In genomic region chr5:125477533-125477932, GRCm38 (mm10) we compare ENCODE assay signal across 10 mouse cellular contexts. TPM values are rescaled to one million over a fixed set of nuclear protein-coding genes. Genes with fewer than 3 reads are reported as not detected.
A peak's percentile ranks its signal among the peaks of the same experiment; 100 is the strongest.
DNase-seq lines count a peak whose midpoint lies in the region; ATAC-seq and TF ChIP-seq lines count a peak whose summit lies in the region.
"Had no signal": no experiment of that assay in that cellular context is flagged by ENCODE, and none has a peak within 500 bp of the region (broad histone marks: within the 10 kb centered on the region; RNA-seq: fewer than 3 reads in every experiment).

No protein-coding gene starts in this region.

- intact Hi-C loops in left cerebral cortex, adult 2 months (cut with DNase I), result no loop called here
- intact Hi-C loops in left cerebral cortex, postnatal 25 days (cut with DNase I), result no loop called here

- H3K4me1 ChIP-seq in forebrain, embryonic 10.5 days, result peaks cover 42% of the 10 kb centered on the region
- H3K4me1 ChIP-seq in limb, embryonic 12.5 days (replicated peaks), result peaks cover 21% of the 10 kb centered on the region
- H3K4me1 ChIP-seq in neural tube, embryonic 15.5 days, result peaks cover 51% of the 10 kb centered on the region

- H3K36me3 ChIP-seq in forebrain, embryonic 10.5 days (replicated peaks), result peaks cover 43% of the 10 kb centered on the region
- peaks cover 8% of the 10 kb centered on the region for H3K36me3 ChIP-seq in limb, embryonic 12.5 days
- peaks cover 7% of the 10 kb centered on the region for H3K36me3 ChIP-seq in neural tube, embryonic 15.5 days

- peak overlapping the region; percentile 90 for H3K4me2 ChIP-seq in limb, embryonic 12.5 days
- H3K4me2 ChIP-seq in neural tube, embryonic 15.5 days, result peak overlapping the region; percentile 89

- DNase-seq in left cerebral cortex, adult 2 months (ENCODE audit: extremely low spot score in 1 of 2, low spot score in 2 of 2), result no peak
- no peak for DNase-seq in left cerebral cortex, postnatal 25 days (ENCODE audit: low spot score in 2 of 2)
- no peak for DNase-seq in forebrain, embryonic 10.5 days (ENCODE audit: extremely low spot score, low spot score)
- no peak for DNase-seq in cerebellum, adult 11-12 months

- H3K27me3 ChIP-seq in forebrain, embryonic 10.5 days (ENCODE audit: poor library complexity, severe bottlenecking), result no peaks in the 10 kb centered on the region
- no peaks in the 10 kb centered on the region for H3K27me3 ChIP-seq in limb, embryonic 12.5 days
- no peaks in the 10 kb centered on the region for H3K27me3 ChIP-seq in neural tube, embryonic 15.5 days (replicated peaks)

- no peak for ATAC-seq in limb, embryonic 12.5 days (ENCODE audit: insufficient number of reproducible peaks, insufficient read depth, low FRiP score, low TSS enrichment, low read depth)
- no peak for ATAC-seq in neural tube, embryonic 15.5 days (ENCODE audit: low FRiP score)
- no peak for ATAC-seq in cerebellum, adult (ENCODE audit: insufficient number of reproducible peaks, low FRiP score, low TSS enrichment)
- no peak for ATAC-seq in activated CD4-positive, CD25-positive, alpha-beta regulatory T cell, adult 4 months

- H3K4me3 ChIP-seq in left cerebral cortex, adult 2 months, result peak overlapping the region; percentile 77
- H3K4me3 ChIP-seq in forebrain, embryonic 10.5 days, result peak overlapping the region; percentile 78
- peak overlapping the region; percentile 82; the same call in 1 of the 2 replicates for H3K4me3 ChIP-seq in limb, embryonic 12.5 days (replicated peaks)
- peak overlapping the region; percentile 95 for H3K4me3 ChIP-seq in neural tube, embryonic 15.5 days (replicated peaks)

- H3K9me3 ChIP-seq in forebrain, embryonic 10.5 days, result no peaks in the 10 kb centered on the region
- no peaks in the 10 kb centered on the region for H3K9me3 ChIP-seq in limb, embryonic 12.5 days
- H3K9me3 ChIP-seq in neural tube, embryonic 15.5 days (replicated peaks), result no peaks in the 10 kb centered on the region

- H3K9ac ChIP-seq in limb, embryonic 12.5 days (replicated peaks), result no peak overlapping the region
- peak overlapping the region; percentile 91; the same call in 1 of the 2 replicates for H3K9ac ChIP-seq in neural tube, embryonic 15.5 days (replicated peaks)

- no peak for TF ChIP-seq CTCF in left cerebral cortex, adult 2 months (IDR thresholded peaks at IDR 0.05)

- peak overlapping the region; percentile 2; the same call in 1 of the 2 replicates for H3K27ac ChIP-seq in left cerebral cortex, adult 2 months
- H3K27ac ChIP-seq in forebrain, embryonic 10.5 days, result peak overlapping the region; percentile 20; the same call in 1 of the 2 replicates
- no peak overlapping the region for H3K27ac ChIP-seq in limb, embryonic 12.5 days
- no peak overlapping the region for H3K27ac ChIP-seq in neural tube, embryonic 15.5 days (replicated peaks)

- 65% methylated on average over 7 of the region's 7 CpGs for WGBS in forebrain, embryonic 10.5 days
- WGBS in limb, embryonic 12.5 days, result 24% methylated on average over 7 of the region's 7 CpGs
- 64% methylated on average over 7 of the region's 7 CpGs for WGBS in neural tube, embryonic 15.5 days

RNA-seq across cellular contexts. Expression of gene Aacs, which starts 1.9 kb away (rescaled TPM):
- 10 to 100 TPM; 43.7 to 48.0 TPM for total RNA-seq in left cerebral cortex, adult 2 months (2021)
- total RNA-seq in left cerebral cortex, postnatal 25 days (2021), result 10 to 100 TPM; 43.0 to 52.1 TPM
- 58.5 and 58.6 TPM in 2 replicates for polyA plus RNA-seq in forebrain, embryonic 10.5 days (2016; fragmentation: Nextera tagmentation; extraction: Ambion mirVana)
- 35.7 and 40.1 TPM in 2 replicates for polyA plus RNA-seq in limb, embryonic 12.5 days (2016; fragmentation: Nextera tagmentation; extraction: Ambion mirVana)
- 92.1 and 103 TPM in 2 replicates for polyA plus RNA-seq in neural tube, embryonic 15.5 days (2015; fragmentation: Nextera tagmentation; extraction: Ambion mirVana)
- 10 to 100 TPM; 18.0 to 36.4 TPM for polyA plus RNA-seq in activated CD4-positive, CD25-positive, alpha-beta regulatory T cell, adult 4 months (2017; shearing (Covaris generic))

RNA-seq across cellular contexts. Expression of gene Bri3bp, which starts 36.2 kb away (rescaled TPM):
- 10 to 100 TPM; 95.2 to 95.6 TPM for total RNA-seq in left cerebral cortex, adult 2 months (2021)
- 10 to 100 TPM; 92.5 to 95.3 TPM for total RNA-seq in left cerebral cortex, postnatal 25 days (2021)
- 56.5 and 57.6 TPM in 2 replicates for polyA plus RNA-seq in forebrain, embryonic 10.5 days (2016; fragmentation: Nextera tagmentation; extraction: Ambion mirVana)
- polyA plus RNA-seq in limb, embryonic 12.5 days (2016; fragmentation: Nextera tagmentation; extraction: Ambion mirVana), result 40.3 and 40.7 TPM in 2 replicates
- 37.3 and 40.6 TPM in 2 replicates for polyA plus RNA-seq in neural tube, embryonic 15.5 days (2015; fragmentation: Nextera tagmentation; extraction: Ambion mirVana)
- 10 to 100 TPM; 13.7 to 14.3 TPM for polyA plus RNA-seq in activated CD4-positive, CD25-positive, alpha-beta regulatory T cell, adult 4 months (2017; shearing (Covaris generic))

RNA-seq across cellular contexts. Expression of gene Dhx37, which starts 43.6 kb away (rescaled TPM):
- 10 to 100 TPM; 12.2 to 12.7 TPM for total RNA-seq in left cerebral cortex, adult 2 months (2021)
- total RNA-seq in left cerebral cortex, postnatal 25 days (2021), result 10 to 100 TPM; 11.4 to 15.2 TPM
- polyA plus RNA-seq in forebrain, embryonic 10.5 days (2016; fragmentation: Nextera tagmentation; extraction: Ambion mirVana), result 21.4 and 22.2 TPM in 2 replicates
- polyA plus RNA-seq in limb, embryonic 12.5 days (2016; fragmentation: Nextera tagmentation; extraction: Ambion mirVana), result 16.1 and 16.5 TPM in 2 replicates
- polyA plus RNA-seq in neural tube, embryonic 15.5 days (2015; fragmentation: Nextera tagmentation; extraction: Ambion mirVana), result 9.9 and 10.9 TPM in 2 replicates
- 10 to 100 TPM in 1 of 2 experiments, 1 to 10 TPM in 1; 6.1 to 13.8 TPM for polyA plus RNA-seq in activated CD4-positive, CD25-positive, alpha-beta regulatory T cell, adult 4 months (2017; shearing (Covaris generic))

RNA-seq across cellular contexts. Expression of gene Tmem132b, which starts 54.0 kb away (rescaled TPM):
- total RNA-seq in left cerebral cortex, adult 2 months (2021), result 100 to 1,000 TPM; 135 to 141 TPM
- total RNA-seq in left cerebral cortex, postnatal 25 days (2021), result 100 to 1,000 TPM; 125 to 141 TPM
- 0.20 and 0.27 TPM in 2 replicates for polyA plus RNA-seq in forebrain, embryonic 10.5 days (2016; fragmentation: Nextera tagmentation; extraction: Ambion mirVana)
- 0.13 and 0.19 TPM in 2 replicates for polyA plus RNA-seq in limb, embryonic 12.5 days (2016; fragmentation: Nextera tagmentation; extraction: Ambion mirVana)
- polyA plus RNA-seq in neural tube, embryonic 15.5 days (2015; fragmentation: Nextera tagmentation; extraction: Ambion mirVana), result 4.9 and 5.6 TPM in 2 replicates
- not detected for polyA plus RNA-seq in activated CD4-positive, CD25-positive, alpha-beta regulatory T cell, adult 4 months (2017; shearing (Covaris generic))
- total RNA-seq: MEL had no signal
- polyA plus RNA-seq: heart, postnatal 0 days had no signal

Comparison
In these comparisons a context has a peak if more than half of its experiments do, and no peak if none do; other contexts are left out.
1. H3K27ac ChIP-seq: peak in left cerebral cortex, adult 2 months (single experiment) and forebrain, embryonic 10.5 days (single experiment); none in limb, embryonic 12.5 days (single experiment) and neural tube, embryonic 15.5 days (single experiment).
2. Peak in every context shown above with its lines, with median percentiles within 50 percentile points of each other: H3K4me3 ChIP-seq.